Mouse (Mus musculus) limb, embryonic 10.5 days (tissue): ENCODE data around the gene Rab6a. TPM values are rescaled to one million over a fixed set of nuclear protein-coding genes. Genes with fewer than 3 reads are reported as not detected.

Source experiments
- DNase-seq: peaks from one replicate; pipeline ENCODE4 v3.0.0-alpha.2; 2017; ENCODE audit warnings: low spot score
- H3K27ac ChIP-seq: fragments of 300-500 bp; sonication (generic); 2 replicates; pipeline ENCODE4 v1.5.1; 2016; ENCODE audit warnings: mild to moderate bottlenecking
- H3K27me3 ChIP-seq: fragments of 300-500 bp; sonication (generic); 2 replicates; pipeline ENCODE4 v1.6.1; 2016; ENCODE audit warnings: low read depth, mild to moderate bottlenecking; ENCODE audit not compliant: poor library complexity, severe bottlenecking
- H3K36me3 ChIP-seq: fragments of 300-500 bp; sonication (generic); 2 replicates; pipeline ENCODE4 v1.6.1; 2016; ENCODE audit warnings: mild to moderate bottlenecking, moderate library complexity
- H3K4me1 ChIP-seq: fragments of 300-500 bp; sonication (generic); 2 replicates; pipeline ENCODE4 v1.6.1; 2016
- H3K4me3 ChIP-seq: fragments of 300-500 bp; sonication (generic); 2 replicates; pipeline ENCODE4 v1.5.1; 2016; ENCODE audit warnings: mild to moderate bottlenecking, moderate library complexity
- H3K9me3 ChIP-seq: fragments of 300-500 bp; sonication (generic); replicated peaks from 2 replicates; pipeline ENCODE4 v1.6.1; 2016; ENCODE audit warnings: mild to moderate bottlenecking
- WGBS: fragments of 180-500 bp; shearing (Covaris S2); methylation state at CpG from one replicate; pipeline ENCODE4 v1.1.7; 2016; 5-methylcytosine and 5-hydroxymethylcytosine counted together
- polyA plus RNA-seq: library from polyadenylated mRNA; unstranded; fragments of >200 nt; fragmentation: Nextera tagmentation; extraction: Ambion mirVana; gene quantifications from 2 replicates; pipeline ENCODE4 v1.2.1, GENCODE M21; 2016

Gene Rab6a
- polyA plus RNA-seq, 1 experiment from 2014 or later, result 92.3 TPM

GRCm38 (mm10) chr7:100673452-100673851 lies 66.2 kb downstream of the Rab6a start:
- H3K4me1 ChIP-seq, result no peaks in the 10 kb centered on the region
- H3K9me3 ChIP-seq, result no peaks in the 10 kb centered on the region
- H3K27me3 ChIP-seq, result no peaks in the 10 kb centered on the region
- WGBS, result 85% methylated on average over 7 of the region's 7 CpGs
- H3K36me3 ChIP-seq, result no peaks in the 10 kb centered on the region
- DNase-seq, result no peak
- H3K27ac ChIP-seq, result no peak overlapping the region
- H3K4me3 ChIP-seq, result no peak overlapping the region

- Histone ChIP-seq H3K9me3 (no peaks in the 10 kb centered on the region), H3K36me3 (no peaks in the 10 kb centered on the region), H3K27me3 (no peaks in the 10 kb centered on the region), H3K27ac (no peak overlapping the region), H3K4me3 (no peak overlapping the region), H3K4me1 (peaks cover 5% of the 10 kb centered on the region; the same call in 1 of the 2 replicates)
- no peak for DNase-seq
- WGBS, result 91% methylated on average over 2 of the region's 2 CpGs
Observed at GRCm38 (mm10) chr7:100674941-100675340, 67.7 kb downstream of the Rab6a start.

- Histone ChIP-seq H3K36me3 (no peaks in the 10 kb centered on the region), H3K4me3 (no peak overlapping the region), H3K27ac (no peak overlapping the region), H3K27me3 (no peaks in the 10 kb centered on the region), H3K9me3 (no peaks in the 10 kb centered on the region), H3K4me1 (peaks cover 5% of the 10 kb centered on the region; the same call in 1 of the 2 replicates)
- no peak for DNase-seq
- 88% methylated on average over 5 of the region's 5 CpGs for WGBS
Observed at GRCm38 (mm10) chr7:100678052-100678451, 70.8 kb downstream of the Rab6a start.

GRCm38 (mm10) chr7:100678948-100679880 lies 72.0 kb downstream of the Rab6a start:
- Histone ChIP-seq H3K27ac (no peak overlapping the region), H3K9me3 (no peaks in the 10 kb centered on the region), H3K4me3 (no peak overlapping the region), H3K27me3 (no peaks in the 10 kb centered on the region), H3K36me3 (no peaks in the 10 kb centered on the region), H3K4me1 (peaks cover 5% of the 10 kb centered on the region; the same call in 1 of the 2 replicates)
- no peak for DNase-seq
- WGBS, result 66% methylated on average over 15 of the region's 15 CpGs

- WGBS, result 61% methylated on average over 5 of the region's 5 CpGs
- no peak for DNase-seq
Observed at GRCm38 (mm10) chr7:100681132-100681531, 73.9 kb downstream of the Rab6a start.

GRCm38 (mm10) chr7:100683241-100683640 lies 76.0 kb downstream of the Rab6a start:
- H3K27me3 ChIP-seq, result no peaks in the 10 kb centered on the region
- H3K4me1 ChIP-seq, result peaks cover 8% of the 10 kb centered on the region; the same call in 1 of the 2 replicates
- H3K27ac ChIP-seq, result no peak overlapping the region
- H3K4me3 ChIP-seq, result no peak overlapping the region
- WGBS, result 91% methylated on average over 1 of the region's 1 CpGs
- DNase-seq, result no peak
- no peaks in the 10 kb centered on the region for H3K9me3 ChIP-seq
- no peaks in the 10 kb centered on the region for H3K36me3 ChIP-seq

More at GRCm38 (mm10) chr7:100681132-100681531, 73.9 kb downstream of the Rab6a start:
- Histone ChIP-seq H3K4me1 (peaks cover 8% of the 10 kb centered on the region; the same call in 1 of the 2 replicates), H3K4me3 (no peak overlapping the region), H3K36me3 (no peaks in the 10 kb centered on the region), H3K9me3 (no peaks in the 10 kb centered on the region), H3K27me3 (no peaks in the 10 kb centered on the region), H3K27ac (no peak overlapping the region)

- H3K27me3 ChIP-seq, result no peaks in the 10 kb centered on the region
- 73% methylated on average over 5 of the region's 5 CpGs for WGBS
- H3K27ac ChIP-seq, result no peak overlapping the region
- H3K4me1 ChIP-seq, result peaks cover 8% of the 10 kb centered on the region; the same call in 1 of the 2 replicates
- H3K4me3 ChIP-seq, result no peak overlapping the region
- no peaks in the 10 kb centered on the region for H3K9me3 ChIP-seq
- H3K36me3 ChIP-seq, result no peaks in the 10 kb centered on the region
- no peak for DNase-seq
Observed at GRCm38 (mm10) chr7:100684081-100684480, 76.9 kb downstream of the Rab6a start.

- DNase-seq, result peak; percentile 57
- H3K27ac ChIP-seq, result no peak overlapping the region
- 0 out of 2 replicates have a peak, but pooled peaks cover 3% of the 10 kb centered on the region for H3K4me1 ChIP-seq
- H3K4me3 ChIP-seq, result no peak overlapping the region
- WGBS, result 57% methylated on average over 7 of the region's 7 CpGs
- H3K36me3 ChIP-seq, result no peaks in the 10 kb centered on the region
- H3K9me3 ChIP-seq, result no peaks in the 10 kb centered on the region
- H3K27me3 ChIP-seq, result no peaks in the 10 kb centered on the region
Observed at GRCm38 (mm10) chr7:100684538-100684937, 77.3 kb downstream of the Rab6a start.

GRCm38 (mm10) chr7:100685061-100686030 lies 78.1 kb downstream of the Rab6a start:
- no peaks in the 10 kb centered on the region for H3K36me3 ChIP-seq
- H3K9me3 ChIP-seq, result no peaks in the 10 kb centered on the region
- no peaks in the 10 kb centered on the region for H3K27me3 ChIP-seq
- WGBS, result 40% methylated on average over 13 of the region's 13 CpGs
- no peak overlapping the region for H3K27ac ChIP-seq
- 0 out of 2 replicates have a peak, but pooled peaks cover 3% of the 10 kb centered on the region for H3K4me1 ChIP-seq
- peak; percentile 84 for DNase-seq
- no peak overlapping the region for H3K4me3 ChIP-seq

GRCm38 (mm10) chr7:100688471-100688870 lies 81.3 kb downstream of the Rab6a start:
- Histone ChIP-seq H3K27me3 (no peaks in the 10 kb centered on the region), H3K4me1 (0 out of 2 replicates have a peak, but pooled peaks cover 6% of the 10 kb centered on the region), H3K36me3 (no peaks in the 10 kb centered on the region), H3K9me3 (no peaks in the 10 kb centered on the region), H3K27ac (no peak overlapping the region), H3K4me3 (no peak overlapping the region)
- DNase-seq, result no peak
- WGBS, result 89% methylated on average over 7 of the region's 7 CpGs
